Mouse (Mus musculus) cerebellum, adult 2 months (tissue): ENCODE data around the gene Nfat5.

Source experiments
- CTCF ChIP-seq: fragments of 200-500 bp; IDR thresholded peaks from 2 replicates; pipeline ENCODE4 v1.5.1; 2011; ENCODE audit warnings: low read depth, mild to moderate bottlenecking, control low read depth, low read length, moderate library complexity, borderline replicate concordance; ENCODE audit not compliant: insufficient read depth
- POLR2A ChIP-seq: fragments of 200-500 bp; IDR thresholded peaks from 2 replicates; pipeline ENCODE4 v1.6.1; 2011; ENCODE audit warnings: low read length, control low read depth, borderline replicate concordance; ENCODE audit not compliant: insufficient read depth

GRCm38 (mm10) chr8:107391136-107391516, 97.9 kb downstream of the Nfat5 start:
- TF ChIP-seq CTCF, result no peak
- TF ChIP-seq POLR2A, result no peak
